Mouse (Mus musculus): ENCODE measurements around the gene Retsat. TPM values are rescaled to one million over a fixed set of nuclear protein-coding genes. Genes with fewer than 3 reads are reported as not detected.

Gene Retsat
- total and polyA plus RNA-seq, 2 experiments: 180 to 340 TPM

DNA sequence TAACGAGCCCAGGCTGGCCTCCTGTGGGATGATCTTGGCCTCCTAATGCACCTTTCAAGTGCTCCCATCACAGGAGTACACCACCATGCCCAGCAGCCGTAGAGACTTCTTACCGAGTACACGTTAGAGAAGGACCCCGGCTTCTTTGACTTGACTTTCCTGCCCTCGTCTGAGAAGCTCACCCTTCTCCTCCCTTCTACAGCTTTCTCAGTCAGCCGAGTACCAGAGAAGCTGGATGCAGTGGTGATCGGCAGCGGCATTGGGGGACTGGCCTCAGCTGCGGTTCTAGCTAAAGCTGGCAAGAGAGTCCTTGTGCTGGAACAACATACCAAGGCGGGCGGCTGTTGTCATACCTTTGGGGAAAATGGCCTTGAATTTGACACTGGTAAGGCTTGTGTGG is 2.5 kb downstream of the Retsat start:
- no peak for DNase-seq (ENCODE audit: extremely low read depth, low read depth, low spot score)
- Histone ChIP-seq H3K79me2 (ENCODE audit: control insufficient read depth, insufficient read depth, low read length) (peaks cover 3% of the 10 kb centered on the region; the same call in 1 of the 2 replicates), H3K36me3 (ENCODE audit: control insufficient read depth, insufficient read depth, low read length) (peaks cover 41% of the 10 kb centered on the region), H3K27me3 (ENCODE audit: control insufficient read depth, insufficient read depth, low read length) (no peaks in the 10 kb centered on the region), H3K4me3 (ENCODE audit: insufficient read depth, low read depth, low read length) (no peak overlapping the region), H3K9ac (ENCODE audit: low read depth, low read length) (peak overlapping the region; percentile 6; the same call in 1 of the 2 replicates), H3K4me1 (ENCODE audit: control insufficient read depth, insufficient read depth, low read length) (peaks cover 14% of the 10 kb centered on the region), H3K27ac (replicated peaks; ENCODE audit: insufficient read depth, low read depth, low read length) (peak overlapping the region; percentile 96; the same call in 1 of the 2 replicates)
- 89% methylated on average over 12 of the region's 12 CpGs for WGBS
- no peak for TF ChIP-seq CTCF (IDR thresholded peaks at IDR 0.05; ENCODE audit: low read depth, low read length)
- no peak for TF ChIP-seq POLR2A (IDR thresholded peaks at IDR 0.05; ENCODE audit: extremely low read depth, insufficient read depth, low read length)

GRCm38 (mm10) chr6:72601732-72602131 is 3.5 kb downstream of the Retsat start:
- Histone ChIP-seq H3K27ac (replicated peaks; ENCODE audit: insufficient read depth, low read depth, low read length) (no peak overlapping the region; the same call in 1 of the 2 replicates), H3K4me3 (ENCODE audit: insufficient read depth, low read depth, low read length) (no peak overlapping the region), H3K36me3 (ENCODE audit: control insufficient read depth, insufficient read depth, low read length) (peaks cover 46% of the 10 kb centered on the region), H3K9ac (ENCODE audit: low read depth, low read length) (no peak overlapping the region), H3K79me2 (ENCODE audit: control insufficient read depth, insufficient read depth, low read length) (peaks cover 3% of the 10 kb centered on the region; the same call in 1 of the 2 replicates), H3K27me3 (ENCODE audit: control insufficient read depth, insufficient read depth, low read length) (no peaks in the 10 kb centered on the region), H3K4me1 (ENCODE audit: control insufficient read depth, insufficient read depth, low read length) (peaks cover 15% of the 10 kb centered on the region)
- DNase-seq (ENCODE audit: extremely low read depth, low read depth, low spot score): peak; percentile 83
- WGBS: 14% methylated on average over 1 of the region's 1 CpGs
- TF ChIP-seq CTCF (IDR thresholded peaks at IDR 0.05; ENCODE audit: low read depth, low read length) (peak; percentile 94), POLR2A (IDR thresholded peaks at IDR 0.05; ENCODE audit: extremely low read depth, insufficient read depth, low read length) (no peak)

DNA sequence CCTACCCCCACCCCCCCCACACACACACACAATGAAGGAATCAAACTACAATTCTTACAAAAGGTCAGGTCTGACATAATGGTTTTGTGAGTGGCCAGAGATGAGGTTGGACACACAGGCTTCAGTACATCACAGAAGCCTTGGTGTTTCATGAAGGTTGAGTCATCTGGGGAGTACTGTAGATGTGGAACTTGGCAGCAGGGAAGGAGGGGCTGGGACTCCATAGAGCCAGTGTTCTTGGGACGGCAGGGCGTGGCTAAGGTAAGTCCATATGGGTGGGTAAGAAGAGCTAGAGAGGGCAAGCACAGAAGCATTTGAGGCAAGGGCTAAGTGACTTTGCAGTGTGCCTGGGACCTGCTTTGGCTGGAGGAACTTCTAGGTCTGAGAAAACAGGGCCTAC is 5.8 kb downstream of the Retsat start:
- Histone ChIP-seq H3K9ac (ENCODE audit: low read depth, low read length) (no peak overlapping the region), H3K79me2 (ENCODE audit: control insufficient read depth, insufficient read depth, low read length) (peaks cover 3% of the 10 kb centered on the region; the same call in 1 of the 2 replicates), H3K27me3 (ENCODE audit: control insufficient read depth, insufficient read depth, low read length) (no peaks in the 10 kb centered on the region), H3K27ac (replicated peaks; ENCODE audit: insufficient read depth, low read depth, low read length) (no peak overlapping the region), H3K36me3 (ENCODE audit: control insufficient read depth, insufficient read depth, low read length) (peaks cover 61% of the 10 kb centered on the region), H3K4me1 (ENCODE audit: control insufficient read depth, insufficient read depth, low read length) (peaks cover 18% of the 10 kb centered on the region), H3K4me3 (ENCODE audit: insufficient read depth, low read depth, low read length) (no peak overlapping the region)
- DNase-seq (ENCODE audit: extremely low read depth, low read depth, low spot score): no peak
- TF ChIP-seq CTCF (IDR thresholded peaks at IDR 0.05; ENCODE audit: low read depth, low read length): no peak
- TF ChIP-seq POLR2A (IDR thresholded peaks at IDR 0.05; ENCODE audit: extremely low read depth, insufficient read depth, low read length): no peak
- 92% methylated on average over 2 of the region's 2 CpGs for WGBS

DNA sequence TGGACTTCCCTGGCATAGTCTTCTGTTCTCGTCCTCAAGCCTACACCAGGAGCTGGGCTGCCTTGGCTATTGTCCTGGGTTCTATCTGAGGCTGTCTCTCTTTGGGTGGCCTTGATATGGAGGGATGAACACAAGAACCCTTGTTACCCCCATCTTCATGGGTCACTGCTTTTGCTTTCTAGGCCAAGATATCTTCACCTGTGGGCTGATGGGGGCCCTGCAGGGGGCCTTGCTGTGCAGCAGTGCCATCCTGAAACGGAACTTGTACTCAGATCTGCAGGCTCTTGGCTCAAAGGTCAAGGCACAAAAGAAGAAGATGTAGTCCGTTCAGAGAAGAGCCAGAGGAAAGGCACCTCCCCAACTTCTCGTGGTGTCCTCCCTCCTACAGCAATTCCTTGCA is 8.8 kb downstream of the Retsat start:
- TF ChIP-seq POLR2A (IDR thresholded peaks at IDR 0.05; ENCODE audit: extremely low read depth, insufficient read depth, low read length) (no peak), CTCF (IDR thresholded peaks at IDR 0.05; ENCODE audit: low read depth, low read length) (no peak)
- Histone ChIP-seq H3K36me3 (ENCODE audit: control insufficient read depth, insufficient read depth, low read length) (peaks cover 83% of the 10 kb centered on the region), H3K4me1 (ENCODE audit: control insufficient read depth, insufficient read depth, low read length) (peaks cover 20% of the 10 kb centered on the region), H3K27ac (replicated peaks; ENCODE audit: insufficient read depth, low read depth, low read length) (no peak overlapping the region), H3K4me3 (ENCODE audit: insufficient read depth, low read depth, low read length) (no peak overlapping the region), H3K27me3 (ENCODE audit: control insufficient read depth, insufficient read depth, low read length) (no peaks in the 10 kb centered on the region), H3K9ac (ENCODE audit: low read depth, low read length) (no peak overlapping the region), H3K79me2 (ENCODE audit: control insufficient read depth, insufficient read depth, low read length) (peaks cover 3% of the 10 kb centered on the region; the same call in 1 of the 2 replicates)
- WGBS: 53% methylated on average over 4 of the region's 4 CpGs
- DNase-seq (ENCODE audit: extremely low read depth, low read depth, low spot score): no peak

GRCm38 (mm10) chr6:72607676-72608075 is 9.4 kb downstream of the Retsat start:
- no peak for TF ChIP-seq CTCF (IDR thresholded peaks at IDR 0.05; ENCODE audit: low read depth, low read length)
- no peak for TF ChIP-seq POLR2A (IDR thresholded peaks at IDR 0.05; ENCODE audit: extremely low read depth, insufficient read depth, low read length)
- peak; percentile 82 for DNase-seq (ENCODE audit: extremely low read depth, low read depth, low spot score)
- 23% methylated on average over 5 of the region's 5 CpGs for WGBS
- Histone ChIP-seq H3K27ac (replicated peaks; ENCODE audit: insufficient read depth, low read depth, low read length) (peak overlapping the region; percentile 42), H3K79me2 (ENCODE audit: control insufficient read depth, insufficient read depth, low read length) (peaks cover 3% of the 10 kb centered on the region; the same call in 1 of the 2 replicates), H3K27me3 (ENCODE audit: control insufficient read depth, insufficient read depth, low read length) (no peaks in the 10 kb centered on the region), H3K9ac (ENCODE audit: low read depth, low read length) (no peak overlapping the region), H3K4me1 (ENCODE audit: control insufficient read depth, insufficient read depth, low read length) (peaks cover 20% of the 10 kb centered on the region), H3K36me3 (ENCODE audit: control insufficient read depth, insufficient read depth, low read length) (peaks cover 81% of the 10 kb centered on the region), H3K4me3 (ENCODE audit: insufficient read depth, low read depth, low read length) (no peak overlapping the region)

GRCm38 (mm10) chr6:72608662-72609184 is 10.4 kb downstream of the Retsat start:
- DNase-seq (ENCODE audit: extremely low read depth, low read depth, low spot score): no peak
- no peak for TF ChIP-seq POLR2A (IDR thresholded peaks at IDR 0.05; ENCODE audit: extremely low read depth, insufficient read depth, low read length)
- TF ChIP-seq CTCF (IDR thresholded peaks at IDR 0.05; ENCODE audit: low read depth, low read length): no peak
- Histone ChIP-seq H3K27ac (replicated peaks; ENCODE audit: insufficient read depth, low read depth, low read length) (0 out of 2 replicates have a peak overlapping the region, but pooled peaks have one; percentile 18), H3K9ac (ENCODE audit: low read depth, low read length) (no peak overlapping the region), H3K4me3 (ENCODE audit: insufficient read depth, low read depth, low read length) (no peak overlapping the region), H3K36me3 (ENCODE audit: control insufficient read depth, insufficient read depth, low read length) (peaks cover 81% of the 10 kb centered on the region), H3K27me3 (ENCODE audit: control insufficient read depth, insufficient read depth, low read length) (no peaks in the 10 kb centered on the region), H3K4me1 (ENCODE audit: control insufficient read depth, insufficient read depth, low read length) (peaks cover 26% of the 10 kb centered on the region), H3K79me2 (ENCODE audit: control insufficient read depth, insufficient read depth, low read length) (peaks cover 5% of the 10 kb centered on the region; the same call in 1 of the 2 replicates)
- 81% methylated on average over 4 of the region's 4 CpGs for WGBS
